Mouse (Mus musculus): ENCODE results near the gene Pole3. TPM values are rescaled to one million over a fixed set of nuclear protein-coding genes. Genes with fewer than 3 reads are reported as not detected.
A peak's percentile ranks its signal among the peaks of the same experiment; 100 is the strongest.

The Pole3 gene
- total and polyA plus RNA-seq, 3 experiments: 32.1 to 87.5 (median 69.8) TPM

- Histone ChIP-seq H3K4me3 (replicated peaks in 1 of 3; ENCODE audit: low read depth in 2 of 3, low read length in 2 of 3, poor library complexity in 1 of 3) (no peak overlapping the region), H3K4me1 (ENCODE audit: control insufficient read depth in 1 of 2, insufficient read depth in 2 of 2) (peaks cover 0 to 9% of the 10 kb centered on the region in 2 experiments; a peak in 1 of 4 replicates), H3K79me2 (replicated peaks; ENCODE audit: control insufficient read depth, extremely low read depth, insufficient read depth, poor library complexity, severe bottlenecking) (no peaks in the 10 kb centered on the region), H3K27me3 (replicated peaks) (no peaks in the 10 kb centered on the region), H3K27ac (ENCODE audit: insufficient read depth, low read depth) (no peak overlapping the region), H3K9me3 (replicated peaks; ENCODE audit: low read length) (no peaks in the 10 kb centered on the region), H3K36me3 (replicated peaks in 1 of 2; ENCODE audit: control insufficient read depth in 1 of 2, insufficient read depth in 1 of 2, low read length in 1 of 2) (peaks cover 41 to 51% of the 10 kb centered on the region in 2 experiments), H3K9ac (ENCODE audit: insufficient read depth, low read depth) (no peak overlapping the region), H3K4me2 (ENCODE audit: insufficient read depth, low read depth, poor library complexity, severe bottlenecking) (no peak overlapping the region)
- dilution Hi-C loops (cut with MboI; ENCODE audit: extremely low pct_ligation_motif_present, extremely low pct_unique_long_range_greater_than_20kb, low sequenced_read_pairs) (no loop called here), in situ Hi-C loops (cut with MboI; ENCODE audit: low pct_ligation_motif_present, low pct_unique_long_range_greater_than_20kb, low sequenced_read_pairs) (loop anchor here (5.0 to 10.0 kb wide), 2 partner anchors 79 to 102 kb away; partner anchors contain the start of genes Cdc26 and Prpf4)
- TF ChIP-seq IRF4 (IDR thresholded peaks at IDR 0.05; ENCODE audit: low read depth, low read length): peak; percentile 50; the same call in 1 of the 2 replicates
- TF ChIP-seq ZC3H11A (IDR thresholded peaks at IDR 0.05; ENCODE audit: low read depth, low read length): peak; percentile 67
- peak; percentile 63 for TF ChIP-seq ELF1 (IDR thresholded peaks at IDR 0.05; ENCODE audit: low read depth, low read length)
- TF ChIP-seq NELFE (IDR thresholded peaks at IDR 0.05; ENCODE audit: low read depth, low read length): no peak
- TF ChIP-seq MYC (IDR thresholded peaks at IDR 0.05; ENCODE audit: low read depth, low read length): no peak
- TF ChIP-seq ZNF384 (IDR thresholded peaks at IDR 0.05; ENCODE audit: low read depth, low read length): no peak
- TF ChIP-seq E2F4 (IDR thresholded peaks at IDR 0.05; ENCODE audit: insufficient replicate concordance, low read depth, low read length): no peak
- no peak for TF ChIP-seq TCF12 (IDR thresholded peaks at IDR 0.05; ENCODE audit: low read depth, low read length)
- peak in 1 of 2 experiments; percentile 92; a peak in 3 of 4 replicates for TF ChIP-seq CTCF (conservative IDR thresholded peaks at IDR 0.05 in 1 of 2, IDR thresholded peaks at IDR 0.05 in 1 of 2; ENCODE audit: low read depth in 2 of 2, low read length in 2 of 2)
- no peak for TF ChIP-seq MAFK (IDR thresholded peaks at IDR 0.05; ENCODE audit: insufficient replicate concordance, low read length)
- no peak for TF ChIP-seq POLR2AphosphoS2 (IDR thresholded peaks at IDR 0.05; ENCODE audit: low read depth, low read length)
- TF ChIP-seq CHD1 (IDR thresholded peaks at IDR 0.05; ENCODE audit: low read depth, low read length): no peak
- TF ChIP-seq POLR2A (IDR thresholded peaks at IDR 0.05; ENCODE audit: low read depth, low read length): peak; percentile 37; the same call in 1 of the 2 replicates
- TF ChIP-seq UBTF (IDR thresholded peaks at IDR 0.05; ENCODE audit: low read depth, low read length): no peak
- TF ChIP-seq NRF1 (IDR thresholded peaks at IDR 0.05; ENCODE audit: low read depth, low read length): 0 out of 2 replicates have a peak, but pooled peaks have one; percentile 21
- TF ChIP-seq USF2 (conservative IDR thresholded peaks at IDR 0.05; ENCODE audit: low read depth, low read length): no peak
- no peak for TF ChIP-seq TBP (conservative IDR thresholded peaks at IDR 0.05; ENCODE audit: low read depth, low read length)
- no peak for TF ChIP-seq RCOR1 (conservative IDR thresholded peaks at IDR 0.05; ENCODE audit: low read depth, low read length)
- TF ChIP-seq CHD2 (IDR thresholded peaks at IDR 0.05; ENCODE audit: low read length): no peak
- TF ChIP-seq ETS1 (conservative IDR thresholded peaks at IDR 0.05; ENCODE audit: low read depth, low read length): no peak
- TF ChIP-seq PAX5 (IDR thresholded peaks at IDR 0.05; ENCODE audit: low read length): no peak
- peak; percentile 53; the same call in 1 of the 2 replicates for TF ChIP-seq MEF2A (IDR thresholded peaks at IDR 0.05; ENCODE audit: borderline replicate concordance, low read depth, low read length)
- no peak for TF ChIP-seq ZMIZ1 (IDR thresholded peaks at IDR 0.05; ENCODE audit: low read depth, low read length)
- no peak for TF ChIP-seq JUND (conservative IDR thresholded peaks at IDR 0.05; ENCODE audit: low read depth, low read length)
- TF ChIP-seq SMC3 (IDR thresholded peaks at IDR 0.05; ENCODE audit: low read depth, low read length): peak; percentile 88
- TF ChIP-seq RAD21 (IDR thresholded peaks at IDR 0.05; ENCODE audit: low read depth, low read length): peak; percentile 88
- peak; percentile 68 for DNase-seq (ENCODE audit: extremely low read depth)
Observed at GRCm38 (mm10) chr4:62506798-62507197, 18.1 kb downstream of the Pole3 start.
